8 mouse cellular contexts compared by ENCODE assay signal in genomic region chr3:152395350-152396277, GRCm38 (mm10). TPM values are rescaled to one million over a fixed set of nuclear protein-coding genes. Genes with fewer than 3 reads are reported as not detected.
DNase-seq lines count a peak whose midpoint lies in the region; ATAC-seq and TF ChIP-seq lines count a peak whose summit lies in the region.

Gene Zzz3, plus strand, starts transcription at chr3:152395473.

- no peaks in the 10 kb centered on the region for H3K9me3 ChIP-seq in heart, embryonic 10.5 days
- H3K9me3 ChIP-seq in kidney, embryonic 15.5 days (replicated peaks): no peaks in the 10 kb centered on the region

- peak within 1 kb of the TSS; percentile 96 for H3K27ac ChIP-seq in bone marrow macrophage, adult 2 months (ENCODE audit: insufficient read depth, low read depth, low read length)
- peak within 1 kb of the TSS; percentile 97 for H3K27ac ChIP-seq in embryonic fibroblast, embryonic 13.5 days (ENCODE audit: insufficient read depth, low read length)
- H3K27ac ChIP-seq in heart, embryonic 10.5 days: peak within 1 kb of the TSS; percentile 100
- H3K27ac ChIP-seq in kidney, embryonic 15.5 days: peak within 1 kb of the TSS; percentile 100

- peak within 1 kb of the TSS; percentile 62 for H3K4me2 ChIP-seq in kidney, embryonic 15.5 days

- DNase-seq in A20 (ENCODE audit: low read depth, low spot score): peak; percentile 92
- DNase-seq in heart, embryonic 10.5 days (ENCODE audit: low spot score): peak; percentile 94
- peak; percentile 93 for DNase-seq in liver
- peak; percentile 91 to 97 for DNase-seq in spleen, postnatal 4 days (ENCODE audit: low spot score in 2 of 2)

- peaks cover 17% of the 10 kb centered on the region for H3K36me3 ChIP-seq in heart, embryonic 10.5 days
- H3K36me3 ChIP-seq in kidney, embryonic 15.5 days: peaks cover 26% of the 10 kb centered on the region

- TF ChIP-seq POLR2A in bone marrow macrophage, adult 2 months (IDR thresholded peaks at IDR 0.05; ENCODE audit: borderline replicate concordance, low read depth, low read length): no peak
- peak; percentile 48 for TF ChIP-seq POLR2A in embryonic fibroblast, embryonic 13.5 days (IDR thresholded peaks at IDR 0.05; ENCODE audit: low read depth, low read length)

- H3K4me1 ChIP-seq in bone marrow macrophage, adult 2 months (ENCODE audit: control insufficient read depth, insufficient read depth, low read length): peaks cover 22% of the 10 kb centered on the region
- 0 out of 2 replicates have a peak, but pooled peaks cover 6% of the 10 kb centered on the region for H3K4me1 ChIP-seq in embryonic fibroblast, embryonic 13.5 days (ENCODE audit: control insufficient read depth, insufficient read depth, low read length)
- H3K4me1 ChIP-seq in heart, embryonic 10.5 days: peaks cover 24% of the 10 kb centered on the region
- peaks cover 31% of the 10 kb centered on the region for H3K4me1 ChIP-seq in kidney, embryonic 15.5 days

- peak within 1 kb of the TSS; percentile 86 for H3K4me3 ChIP-seq in bone marrow macrophage, adult 2 months (ENCODE audit: insufficient read depth, low read length)
- peak within 1 kb of the TSS; percentile 89 for H3K4me3 ChIP-seq in embryonic fibroblast, embryonic 13.5 days (ENCODE audit: insufficient read depth, low read length)
- peak within 1 kb of the TSS; percentile 86 for H3K4me3 ChIP-seq in heart, embryonic 10.5 days
- peak within 1 kb of the TSS; percentile 88 for H3K4me3 ChIP-seq in kidney, embryonic 15.5 days (replicated peaks)

- ATAC-seq in kidney, embryonic 15.5 days (replicated peaks; ENCODE audit: low FRiP score): peak; percentile 93
- peak; percentile 75 for ATAC-seq in monocyte, adult 5-6 weeks (replicated peaks; ENCODE audit: insufficient number of reproducible peaks, low FRiP score, low TSS enrichment, poor library complexity, severe bottlenecking)

- no peaks in the 10 kb centered on the region for H3K27me3 ChIP-seq in heart, embryonic 10.5 days (ENCODE audit: insufficient read depth, poor library complexity, severe bottlenecking)
- no peaks in the 10 kb centered on the region for H3K27me3 ChIP-seq in kidney, embryonic 15.5 days

- peak within 1 kb of the TSS; percentile 89 for H3K9ac ChIP-seq in kidney, embryonic 15.5 days

- peak; percentile 35; the same call in 1 of the 2 replicates for TF ChIP-seq CTCF in bone marrow macrophage, adult 2 months (IDR thresholded peaks at IDR 0.05; ENCODE audit: low read depth, low read length)
- no peak for TF ChIP-seq CTCF in embryonic fibroblast, embryonic 13.5 days (IDR thresholded peaks at IDR 0.05; ENCODE audit: borderline replicate concordance, insufficient read depth, low read length)

- under 1% methylated on average over 95 of the region's 108 CpGs for WGBS in heart, embryonic 10.5 days
- WGBS in kidney, embryonic 15.5 days: under 1% methylated on average over 107 of the region's 108 CpGs

RNA-seq across cellular contexts. Expression of gene Zzz3, which starts in this region (rescaled TPM):
- 32.0 and 40.5 TPM in 2 replicates for polyA plus RNA-seq in bone marrow macrophage, adult 2 months (2012; ENCODE audit: insufficient read depth, insufficient read length, missing spikeins)
- 66.9 and 77.3 TPM in 2 replicates for polyA plus RNA-seq in embryonic fibroblast, embryonic 13.5 days (2011; ENCODE audit: insufficient read length, low read depth, missing spikeins)
- polyA plus RNA-seq in heart, embryonic 10.5 days (2016; fragmentation: Nextera tagmentation; extraction: Ambion mirVana): 41.1 and 42.7 TPM in 2 replicates
- 52.6 and 53.7 TPM in 2 replicates for polyA plus RNA-seq in kidney, embryonic 15.5 days (2015; fragmentation: Nextera tagmentation; extraction: Ambion mirVana)
- total RNA-seq in monocyte, adult 5-6 weeks (2017): 57.3 to 79.0 TPM (median 63.4 TPM) in 3 replicates

Comparison
In these comparisons a context has a peak if more than half of its experiments do, and no peak if none do; other contexts are left out.
1. Peak in every context shown above with its lines: DNase-seq, ATAC-seq, H3K4me3 ChIP-seq and H3K27ac ChIP-seq.